Mouse (Mus musculus): ENCODE data around the gene Pxmp4. TPM values are rescaled to one million over a fixed set of nuclear protein-coding genes. Genes with fewer than 3 reads are reported as not detected.
A peak's percentile ranks its signal among the peaks of the same experiment; 100 is the strongest.

The Pxmp4 gene
- polyA plus RNA-seq, 1 experiment: 21.5 TPM

GRCm38 (mm10) chr2:154595775-154596174 lies 7.7 kb downstream of the Pxmp4 start:
- H3K27ac ChIP-seq (ENCODE audit: insufficient read depth, low read length): no peak overlapping the region
- no peak overlapping the region for H3K4me3 ChIP-seq (ENCODE audit: insufficient read depth, low read length)
- no peak for TF ChIP-seq POLR2A (IDR thresholded peaks at IDR 0.05; ENCODE audit: extremely low read depth, insufficient read depth, low read length)
- no peak for TF ChIP-seq CTCF (IDR thresholded peaks at IDR 0.05; ENCODE audit: extremely low read depth, insufficient read depth, low read length)
- no peaks in the 10 kb centered on the region for H3K4me1 ChIP-seq (ENCODE audit: control insufficient read depth, insufficient read depth, low read length)

GRCm38 (mm10) chr2:154593025-154593424 lies 10.5 kb downstream of the Pxmp4 start:
- H3K27ac ChIP-seq (ENCODE audit: insufficient read depth, low read length): no peak overlapping the region
- H3K4me3 ChIP-seq (ENCODE audit: insufficient read depth, low read length): no peak overlapping the region
- peaks cover 1% of the 10 kb centered on the region; the same call in 1 of the 2 replicates for H3K4me1 ChIP-seq (ENCODE audit: control insufficient read depth, insufficient read depth, low read length)
- TF ChIP-seq CTCF (IDR thresholded peaks at IDR 0.05; ENCODE audit: extremely low read depth, insufficient read depth, low read length) (peak; percentile 43), POLR2A (IDR thresholded peaks at IDR 0.05; ENCODE audit: extremely low read depth, insufficient read depth, low read length) (no peak)

GRCm38 (mm10) chr2:154591239-154591638 lies 12.3 kb downstream of the Pxmp4 start:
- TF ChIP-seq POLR2A (IDR thresholded peaks at IDR 0.05; ENCODE audit: extremely low read depth, insufficient read depth, low read length): no peak
- TF ChIP-seq CTCF (IDR thresholded peaks at IDR 0.05; ENCODE audit: extremely low read depth, insufficient read depth, low read length): no peak
- no peak overlapping the region for H3K4me3 ChIP-seq (ENCODE audit: insufficient read depth, low read length)
- H3K4me1 ChIP-seq (ENCODE audit: control insufficient read depth, insufficient read depth, low read length): peaks cover 1% of the 10 kb centered on the region; the same call in 1 of the 2 replicates
- H3K27ac ChIP-seq (ENCODE audit: insufficient read depth, low read length): no peak overlapping the region

GRCm38 (mm10) chr2:154589051-154589450 lies 14.5 kb downstream of the Pxmp4 start:
- TF ChIP-seq POLR2A (IDR thresholded peaks at IDR 0.05; ENCODE audit: extremely low read depth, insufficient read depth, low read length) (no peak), CTCF (IDR thresholded peaks at IDR 0.05; ENCODE audit: extremely low read depth, insufficient read depth, low read length) (no peak)
- no peak overlapping the region for H3K4me3 ChIP-seq (ENCODE audit: insufficient read depth, low read length)
- no peak overlapping the region for H3K27ac ChIP-seq (ENCODE audit: insufficient read depth, low read length)
- H3K4me1 ChIP-seq (ENCODE audit: control insufficient read depth, insufficient read depth, low read length): peaks cover 7% of the 10 kb centered on the region

- Histone ChIP-seq H3K4me3 (ENCODE audit: insufficient read depth, low read length) (no peak overlapping the region), H3K4me1 (ENCODE audit: control insufficient read depth, insufficient read depth, low read length) (peaks cover 7% of the 10 kb centered on the region), H3K27ac (ENCODE audit: insufficient read depth, low read length) (no peak overlapping the region)
- TF ChIP-seq CTCF (IDR thresholded peaks at IDR 0.05; ENCODE audit: extremely low read depth, insufficient read depth, low read length) (peak; percentile 46), POLR2A (IDR thresholded peaks at IDR 0.05; ENCODE audit: extremely low read depth, insufficient read depth, low read length) (no peak)
Measured at GRCm38 (mm10) chr2:154586405-154586804, 17.1 kb downstream of the Pxmp4 start.

- Histone ChIP-seq H3K27ac (ENCODE audit: insufficient read depth, low read length) (no peak overlapping the region), H3K4me3 (ENCODE audit: insufficient read depth, low read length) (no peak overlapping the region), H3K4me1 (ENCODE audit: control insufficient read depth, insufficient read depth, low read length) (peaks cover 7% of the 10 kb centered on the region)
- TF ChIP-seq POLR2A (IDR thresholded peaks at IDR 0.05; ENCODE audit: extremely low read depth, insufficient read depth, low read length) (no peak), CTCF (IDR thresholded peaks at IDR 0.05; ENCODE audit: extremely low read depth, insufficient read depth, low read length) (no peak)
Measured at GRCm38 (mm10) chr2:154584931-154585601, 18.4 kb downstream of the Pxmp4 start.

- TF ChIP-seq POLR2A (IDR thresholded peaks at IDR 0.05; ENCODE audit: extremely low read depth, insufficient read depth, low read length): no peak
- no peak for TF ChIP-seq CTCF (IDR thresholded peaks at IDR 0.05; ENCODE audit: extremely low read depth, insufficient read depth, low read length)
- no peak overlapping the region for H3K4me3 ChIP-seq (ENCODE audit: insufficient read depth, low read length)
- H3K27ac ChIP-seq (ENCODE audit: insufficient read depth, low read length): no peak overlapping the region
- H3K4me1 ChIP-seq (ENCODE audit: control insufficient read depth, insufficient read depth, low read length): peaks cover 7% of the 10 kb centered on the region
Measured at GRCm38 (mm10) chr2:154583906-154584872, 19.3 kb downstream of the Pxmp4 start.

- H3K4me1 ChIP-seq (ENCODE audit: control insufficient read depth, insufficient read depth, low read length): peaks cover 6% of the 10 kb centered on the region
- H3K4me3 ChIP-seq (ENCODE audit: insufficient read depth, low read length): no peak overlapping the region
- no peak overlapping the region for H3K27ac ChIP-seq (ENCODE audit: insufficient read depth, low read length)
- TF ChIP-seq CTCF (IDR thresholded peaks at IDR 0.05; ENCODE audit: extremely low read depth, insufficient read depth, low read length): no peak
- TF ChIP-seq POLR2A (IDR thresholded peaks at IDR 0.05; ENCODE audit: extremely low read depth, insufficient read depth, low read length): no peak
Measured at GRCm38 (mm10) chr2:154581421-154581820, 22.1 kb downstream of the Pxmp4 start.

- TF ChIP-seq CTCF (IDR thresholded peaks at IDR 0.05; ENCODE audit: extremely low read depth, insufficient read depth, low read length): no peak
- TF ChIP-seq POLR2A (IDR thresholded peaks at IDR 0.05; ENCODE audit: extremely low read depth, insufficient read depth, low read length): no peak
- H3K27ac ChIP-seq (ENCODE audit: insufficient read depth, low read length): no peak overlapping the region
Measured at GRCm38 (mm10) chr2:154580586-154580985, 22.9 kb downstream of the Pxmp4 start.

More at GRCm38 (mm10) chr2:154580586-154580985, 22.9 kb downstream of the Pxmp4 start:
- peaks cover 6% of the 10 kb centered on the region for H3K4me1 ChIP-seq (ENCODE audit: control insufficient read depth, insufficient read depth, low read length)
- no peak overlapping the region for H3K4me3 ChIP-seq (ENCODE audit: insufficient read depth, low read length)
